Mouse (Mus musculus): ENCODE data around the gene Ice2.

DNA sequence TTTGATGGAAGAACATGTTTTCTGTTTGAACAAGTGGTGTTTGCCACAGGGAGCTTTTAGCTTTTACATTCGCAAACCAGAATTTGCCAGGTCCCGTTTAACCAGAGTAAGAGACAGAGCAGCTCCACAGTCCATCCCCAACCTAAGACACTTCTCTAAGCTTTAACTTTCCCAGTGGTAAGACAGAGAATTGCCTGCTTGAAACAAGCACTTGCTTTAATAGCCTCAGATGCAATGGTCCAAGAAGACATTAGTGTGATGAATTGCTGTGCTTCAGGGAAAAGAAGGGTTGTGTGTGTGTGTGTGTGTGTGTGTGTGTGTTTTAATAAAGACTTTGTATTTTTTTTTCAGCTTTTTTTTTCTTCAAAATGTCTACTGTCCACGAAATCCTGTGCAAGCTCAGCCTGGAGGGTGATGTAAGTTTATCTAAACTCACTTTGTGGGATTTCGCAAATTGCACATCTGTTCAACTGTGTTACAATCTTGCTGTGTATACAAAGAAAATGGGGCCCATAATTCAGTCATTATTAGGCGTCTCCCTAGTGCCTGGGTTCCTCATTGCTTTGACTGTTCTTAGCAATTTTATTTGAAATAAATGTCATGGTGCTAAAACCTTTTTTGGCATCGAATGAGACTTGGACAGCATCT, 66.5 kb downstream of the Ice2 start:
- TF ChIP-seq EP300 (optimal IDR thresholded peaks at IDR 0.05) (peak; percentile 87), CTCF (IDR thresholded peaks at IDR 0.05; ENCODE audit: low read depth) (peak; percentile 54)
